12 mouse cellular contexts compared by ENCODE assay signal in the genomic region with DNA sequence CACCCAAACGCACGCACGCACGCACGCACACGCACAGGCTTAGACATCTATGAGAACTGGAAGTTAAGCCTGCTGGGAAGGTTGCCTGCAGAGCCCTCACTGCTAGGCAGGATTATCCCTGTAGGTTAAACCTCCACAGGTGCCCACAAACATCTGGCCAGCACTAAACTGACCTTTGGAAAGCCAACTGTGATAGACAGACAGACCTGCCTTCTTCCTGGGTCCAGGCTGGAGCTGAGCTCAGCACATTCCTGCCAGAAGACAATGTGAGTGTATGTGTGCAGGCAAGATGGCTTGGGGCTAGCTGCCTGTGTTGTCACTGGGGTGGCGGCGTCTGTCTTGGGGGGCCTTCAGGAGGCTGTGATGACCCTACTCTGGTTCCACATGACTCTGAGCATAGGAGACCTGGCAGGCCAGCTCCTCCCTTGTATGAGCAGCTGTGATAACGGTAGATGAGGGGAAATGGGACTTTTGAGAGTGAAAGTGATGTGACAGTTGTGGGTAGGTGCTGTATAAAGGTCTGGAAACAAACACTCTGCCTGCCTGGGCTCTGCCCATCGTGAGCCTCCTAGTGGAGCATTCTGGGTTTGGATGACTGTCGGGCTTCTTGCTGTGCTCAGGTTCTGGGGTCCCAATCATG.
DNase-seq lines count a peak whose midpoint lies in the region; ATAC-seq and TF ChIP-seq lines count a peak whose summit lies in the region.
"Had no signal": no experiment of that assay in that cellular context is flagged by ENCODE, and none has a peak within 500 bp of the region (broad histone marks: within the 10 kb centered on the region; RNA-seq: fewer than 3 reads in every experiment).

No protein-coding gene starts in this region.

- H3K9ac ChIP-seq in midbrain, embryonic 15.5 days: no peak overlapping the region
- no peak overlapping the region for H3K9ac ChIP-seq in forebrain, embryonic 16.5 days (replicated peaks; ENCODE audit: low read depth, low read length)
- H3K9ac ChIP-seq: midbrain, embryonic 12.5 days had no signal

- H3K4me3 ChIP-seq in heart, embryonic 10.5 days: no peak overlapping the region
- H3K4me3 ChIP-seq in thymus, adult 2 months (ENCODE audit: control insufficient read depth, insufficient read depth, low read length): no peak overlapping the region
- no peak overlapping the region for H3K4me3 ChIP-seq in midbrain, embryonic 15.5 days
- no peak overlapping the region for H3K4me3 ChIP-seq in left cerebral cortex, adult 2 months
- no peak overlapping the region for H3K4me3 ChIP-seq in forebrain, embryonic 16.5 days (replicated peaks; ENCODE audit: low read length)
- H3K4me3 ChIP-seq: midbrain, embryonic 12.5 days had no signal

- no peak; the same call in none of the 2 replicates for ATAC-seq in midbrain, embryonic 15.5 days (replicated peaks)
- no peak for ATAC-seq in forebrain, embryonic 16.5 days
- ATAC-seq: hindbrain, embryonic 16.5 days had no signal

- 64% methylated on average over 11 of the region's 11 CpGs for WGBS in heart, embryonic 10.5 days
- WGBS in thymus, adult 2 months: 10% methylated on average over 11 of the region's 11 CpGs
- WGBS in midbrain, embryonic 15.5 days: 65% methylated on average over 11 of the region's 11 CpGs
- WGBS in forebrain, embryonic 16.5 days: 68% methylated on average over 11 of the region's 11 CpGs

- no peak overlapping the region for H3K4me2 ChIP-seq in midbrain, embryonic 15.5 days
- H3K4me2 ChIP-seq in forebrain, embryonic 16.5 days (ENCODE audit: low read length): no peak overlapping the region
- H3K4me2 ChIP-seq: midbrain, embryonic 12.5 days had no signal

- no peaks in the 10 kb centered on the region for H3K9me3 ChIP-seq in heart, embryonic 10.5 days
- no peaks in the 10 kb centered on the region for H3K9me3 ChIP-seq in midbrain, embryonic 15.5 days
- no peaks in the 10 kb centered on the region for H3K9me3 ChIP-seq in forebrain, embryonic 16.5 days (ENCODE audit: control insufficient read depth, low read length)
- H3K9me3 ChIP-seq: midbrain, embryonic 12.5 days had no signal

- H3K27me3 ChIP-seq in heart, embryonic 10.5 days (ENCODE audit: insufficient read depth, poor library complexity, severe bottlenecking): peaks cover 10% of the 10 kb centered on the region; the same call in 1 of the 2 replicates
- no peaks in the 10 kb centered on the region for H3K27me3 ChIP-seq in thymus, adult 2 months (ENCODE audit: control insufficient read depth, insufficient read depth, low read length)
- no peaks in the 10 kb centered on the region for H3K27me3 ChIP-seq in midbrain, embryonic 15.5 days (replicated peaks)
- no peaks in the 10 kb centered on the region for H3K27me3 ChIP-seq in forebrain, embryonic 16.5 days (replicated peaks; ENCODE audit: control insufficient read depth, insufficient read depth, low read length)
- H3K27me3 ChIP-seq: midbrain, embryonic 12.5 days had no signal

- H3K27ac ChIP-seq in heart, embryonic 10.5 days: peak overlapping the region; percentile 52; the same call in 1 of the 2 replicates
- H3K27ac ChIP-seq in thymus, adult 2 months (ENCODE audit: control insufficient read depth, insufficient read depth, low read length): peak overlapping the region; percentile 5
- H3K27ac ChIP-seq in midbrain, embryonic 15.5 days: 0 out of 2 replicates have a peak overlapping the region, but pooled peaks have one; percentile 11
- no peak overlapping the region for H3K27ac ChIP-seq in left cerebral cortex, adult 2 months
- H3K27ac ChIP-seq in forebrain, embryonic 16.5 days (ENCODE audit: low read length): no peak overlapping the region
- H3K27ac ChIP-seq: midbrain, embryonic 12.5 days had no signal

- peaks cover 42% of the 10 kb centered on the region for H3K4me1 ChIP-seq in heart, embryonic 10.5 days
- H3K4me1 ChIP-seq in thymus, adult 2 months (replicated peaks; ENCODE audit: control insufficient read depth, insufficient read depth, low read length): peaks cover 60% of the 10 kb centered on the region
- peaks cover 15% of the 10 kb centered on the region for H3K4me1 ChIP-seq in midbrain, embryonic 15.5 days
- H3K4me1 ChIP-seq in forebrain, embryonic 16.5 days (replicated peaks; ENCODE audit: control insufficient read depth, insufficient read depth, low read length): 0 out of 2 replicates have a peak, but pooled peaks cover 2% of the 10 kb centered on the region
- H3K4me1 ChIP-seq: midbrain, embryonic 12.5 days had no signal

- TF ChIP-seq CTCF in thymus, adult 2 months (IDR thresholded peaks at IDR 0.05; ENCODE audit: borderline replicate concordance, control insufficient read depth, extremely low read depth, insufficient read depth, low read length, poor library complexity): no peak; the same call in 1 of the 2 replicates
- no peak for TF ChIP-seq CTCF in left cerebral cortex, adult 2 months (IDR thresholded peaks at IDR 0.05)

- no peaks in the 10 kb centered on the region for H3K36me3 ChIP-seq in heart, embryonic 10.5 days
- H3K36me3 ChIP-seq in thymus, adult 2 months (ENCODE audit: control insufficient read depth, insufficient read depth, low read length): no peaks in the 10 kb centered on the region
- no peaks in the 10 kb centered on the region for H3K36me3 ChIP-seq in midbrain, embryonic 15.5 days (replicated peaks)
- H3K36me3 ChIP-seq in forebrain, embryonic 16.5 days (ENCODE audit: control insufficient read depth, insufficient read depth): no peaks in the 10 kb centered on the region
- H3K36me3 ChIP-seq: midbrain, embryonic 12.5 days had no signal

- DNase-seq in heart, embryonic 10.5 days (ENCODE audit: low spot score): no peak
- DNase-seq in heart, postnatal 4 days: no peak
- peak; percentile 40 for DNase-seq in thymus, adult 2 months
- no peak for DNase-seq in thymus, adult 18-20 months
- no peak for DNase-seq in left cerebral cortex, adult 2 months (ENCODE audit: extremely low spot score in 1 of 2, low spot score in 2 of 2)
- no peak for DNase-seq in lung, postnatal 14 days
- DNase-seq: cerebellum, adult 11-12 months; right cerebral cortex, postnatal 4 days had no signal

- no peak for TF ChIP-seq POLR2A in thymus, adult 2 months (IDR thresholded peaks at IDR 0.05; ENCODE audit: control insufficient read depth, extremely low read depth, insufficient read depth, low read length, poor library complexity)

- intact Hi-C loops in left cerebral cortex, adult 2 months (cut with DNase I): no loop called here

Comparison
In these comparisons a context has a peak if more than half of its experiments do, and no peak if none do; other contexts are left out.
1. H3K27ac ChIP-seq: peak in heart, embryonic 10.5 days (single experiment), thymus, adult 2 months (single experiment) and midbrain, embryonic 15.5 days (single experiment); none in left cerebral cortex, adult 2 months (single experiment) and forebrain, embryonic 16.5 days (single experiment).